Mouse (Mus musculus) cerebellum, adult 2 months (tissue): ENCODE results near the gene Shox2. TPM values are rescaled to one million over a fixed set of nuclear protein-coding genes. Genes with fewer than 3 reads are reported as not detected.

Experiments used
- DNase-seq, 2 experiments: peaks; one replicate each; pipeline ENCODE4 v3.0.0; 2021
- H3K27ac ChIP-seq: fragments of 200-500 bp; 2 replicates; pipeline ENCODE4 v1.5.1; 2012; ENCODE audit warnings: low read length, control low read depth, inconsistent platforms; ENCODE audit not compliant: insufficient read depth
- H3K27me3 ChIP-seq: fragments of 200-500 bp; 2 replicates; pipeline ENCODE4 v1.6.1; 2012; ENCODE audit warnings: inconsistent platforms, mild to moderate bottlenecking, low read length, moderate library complexity; ENCODE audit not compliant: control insufficient read depth, insufficient read depth
- H3K4me1 ChIP-seq: fragments of 200-500 bp; 2 replicates; pipeline ENCODE4 v1.6.1; 2011; ENCODE audit warnings: low read length; ENCODE audit not compliant: control insufficient read depth, insufficient read depth
- H3K4me3 ChIP-seq: fragments of 200-500 bp; replicated peaks from 2 replicates; pipeline ENCODE3; 2011; ENCODE audit warnings: mild to moderate bottlenecking, low read depth, low read length, control low read depth; ENCODE audit not compliant: insufficient read depth
- CTCF ChIP-seq: fragments of 200-500 bp; IDR thresholded peaks from 2 replicates; pipeline ENCODE4 v1.5.1; 2011; ENCODE audit warnings: low read depth, mild to moderate bottlenecking, control low read depth, low read length, moderate library complexity, borderline replicate concordance; ENCODE audit not compliant: insufficient read depth
- POLR2A ChIP-seq: fragments of 200-500 bp; IDR thresholded peaks from 2 replicates; pipeline ENCODE4 v1.6.1; 2011; ENCODE audit warnings: low read length, control low read depth, borderline replicate concordance; ENCODE audit not compliant: insufficient read depth
- WGBS: fragments of 180-500 bp; shearing (Covaris S2); methylation state at CpG from one replicate; pipeline ENCODE4 v1.1.7; 2018; 5-methylcytosine and 5-hydroxymethylcytosine counted together
- polyA plus RNA-seq: library from polyadenylated mRNA; depleted of rRNA; stranded (reverse); fragments of >200 nt; gene quantifications from 2 replicates; pipeline ENCODE4 v1.2.3, GENCODE M21; 2012

Gene Shox2
- polyA plus RNA-seq, 1 experiment, result 9.9 TPM

- Histone ChIP-seq H3K27ac (no peak overlapping the region), H3K4me1 (no peaks in the 10 kb centered on the region), H3K4me3 (no peak overlapping the region), H3K27me3 (peaks cover 27% of the 10 kb centered on the region; the same call in 1 of the 2 replicates)
- DNase-seq, result peak in 1 of 2 experiments; percentile 17
- WGBS, result 4% methylated on average over 29 of the region's 29 CpGs
- no peak for TF ChIP-seq CTCF
- TF ChIP-seq POLR2A, result no peak
Measured at GRCm38 (mm10) chr3:66980111-66980975, 1.2 kb downstream of the Shox2 start.

- WGBS, result 12% methylated on average over 9 of the region's 9 CpGs
- peaks cover 27% of the 10 kb centered on the region; the same call in 1 of the 2 replicates for H3K27me3 ChIP-seq
- TF ChIP-seq CTCF, result no peak
- no peak for TF ChIP-seq POLR2A
- DNase-seq, result peak in 1 of 2 experiments; percentile 17
- no peaks in the 10 kb centered on the region for H3K4me1 ChIP-seq
- H3K4me3 ChIP-seq, result no peak overlapping the region
- no peak overlapping the region for H3K27ac ChIP-seq
Measured at GRCm38 (mm10) chr3:66979491-66979890, 2.1 kb downstream of the Shox2 start.

- 2% methylated on average over 45 of the region's 45 CpGs for WGBS
- DNase-seq, result peak in 1 of 2 experiments; percentile 42
- H3K27ac ChIP-seq, result no peak overlapping the region
- no peaks in the 10 kb centered on the region for H3K4me1 ChIP-seq
- TF ChIP-seq CTCF (no peak), POLR2A (no peak)
- H3K27me3 ChIP-seq, result peaks cover 29% of the 10 kb centered on the region; the same call in 1 of the 2 replicates
- H3K4me3 ChIP-seq, result no peak overlapping the region
Measured at GRCm38 (mm10) chr3:66978457-66979381, 2.9 kb downstream of the Shox2 start.

- no peak for TF ChIP-seq CTCF
- TF ChIP-seq POLR2A, result no peak
- no peak overlapping the region for H3K27ac ChIP-seq
- no peaks in the 10 kb centered on the region for H3K4me1 ChIP-seq
- H3K27me3 ChIP-seq, result peaks cover 34% of the 10 kb centered on the region; the same call in 1 of the 2 replicates
- H3K4me3 ChIP-seq, result no peak overlapping the region
- peak in 1 of 2 experiments; percentile 32 for DNase-seq
- WGBS, result 3% methylated on average over 25 of the region's 25 CpGs
Measured at GRCm38 (mm10) chr3:66977811-66978456, 3.6 kb downstream of the Shox2 start.

- TF ChIP-seq CTCF (no peak), POLR2A (no peak)
- H3K27me3 ChIP-seq, result peaks cover 32% of the 10 kb centered on the region; the same call in 1 of the 2 replicates
- no peaks in the 10 kb centered on the region for H3K4me1 ChIP-seq
- 9% methylated on average over 13 of the region's 13 CpGs for WGBS
- H3K4me3 ChIP-seq, result no peak overlapping the region
- DNase-seq, result no peak
- H3K27ac ChIP-seq, result no peak overlapping the region
Measured at GRCm38 (mm10) chr3:66976889-66977615, 4.5 kb downstream of the Shox2 start.

GRCm38 (mm10) chr3:66974501-66974900 is 7.1 kb downstream of the Shox2 start:
- peaks cover 29% of the 10 kb centered on the region; the same call in 1 of the 2 replicates for H3K27me3 ChIP-seq
- TF ChIP-seq POLR2A (no peak), CTCF (no peak)
- no peak overlapping the region for H3K4me3 ChIP-seq
- 4% methylated on average over 3 of the region's 3 CpGs for whole genome bisulfite sequencing
- no peak overlapping the region for H3K27ac ChIP-seq
- H3K4me1 ChIP-seq, result no peaks in the 10 kb centered on the region
- no peak for DNase-seq

GRCm38 (mm10) chr3:66973391-66973943 is 8.1 kb downstream of the Shox2 start:
- peak in 1 of 2 experiments; percentile 50 for DNase-seq
- Histone ChIP-seq H3K27ac (no peak overlapping the region), H3K4me3 (no peak overlapping the region), H3K27me3 (peaks cover 20% of the 10 kb centered on the region; the same call in 1 of the 2 replicates), H3K4me1 (no peaks in the 10 kb centered on the region)
- TF ChIP-seq POLR2A, result no peak
- no peak for TF ChIP-seq CTCF
- WGBS, result 2% methylated on average over 58 of the region's 59 CpGs
